Mouse (Mus musculus): ENCODE data around the gene Ube2dnl2.

Ube2dnl2 gene

GRCm38 (mm10) chrX:114907282-114907681 is at the start of gene Ube2dnl2:
Gene Ube2dnl2 (plus strand): TSS chrX:114907582.
- peak; percentile 11 for DNase-seq (ENCODE audit: low read depth, low spot score)

DNA sequence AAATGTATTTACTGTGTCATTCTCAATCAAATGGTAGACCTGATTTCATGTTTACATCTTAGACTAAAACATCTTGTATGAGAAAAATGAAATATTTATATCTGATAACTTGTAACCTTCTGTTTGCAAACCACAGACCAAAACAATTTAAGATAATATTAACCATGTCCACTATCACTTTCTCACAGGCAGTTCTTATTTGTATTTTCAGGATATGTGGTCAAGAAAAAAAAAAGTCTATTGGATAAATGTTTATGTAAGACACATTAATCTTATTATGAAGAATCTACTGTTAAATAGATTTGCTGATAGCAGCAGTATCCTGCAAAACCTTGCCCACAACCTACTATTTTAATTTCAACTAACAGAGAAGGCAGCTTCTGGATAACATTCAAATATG is 11.9 kb upstream of the Ube2dnl2 start:
- no peak for DNase-seq (ENCODE audit: low read depth, low spot score)

- peak; percentile 60 for DNase-seq (ENCODE audit: low read depth, low spot score)
Observed at GRCm38 (mm10) chrX:114897506-114897905, 9.9 kb upstream of the Ube2dnl2 start.

DNA sequence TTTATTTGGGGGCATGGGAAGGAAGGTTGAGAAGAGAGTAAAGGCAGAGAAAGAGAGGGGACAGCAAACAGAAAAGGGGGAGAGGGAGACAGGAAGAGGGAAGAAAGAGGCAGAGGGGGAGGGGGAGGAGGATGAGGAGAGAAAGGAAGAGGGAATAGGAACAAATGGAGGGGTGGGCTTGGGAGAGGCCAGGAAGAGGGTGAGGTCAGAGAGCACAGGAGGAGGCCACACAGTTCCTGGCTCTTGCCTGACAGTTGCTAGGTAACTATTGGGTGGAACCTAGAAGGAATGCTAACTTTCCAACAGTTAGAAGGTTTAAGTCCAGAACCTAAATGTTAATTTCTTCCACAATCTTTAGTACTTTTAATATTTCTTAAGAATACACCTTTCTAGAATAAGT is 4.0 kb upstream of the Ube2dnl2 start:
- DNase-seq (ENCODE audit: low read depth, low spot score), result peak; percentile 64

DNA sequence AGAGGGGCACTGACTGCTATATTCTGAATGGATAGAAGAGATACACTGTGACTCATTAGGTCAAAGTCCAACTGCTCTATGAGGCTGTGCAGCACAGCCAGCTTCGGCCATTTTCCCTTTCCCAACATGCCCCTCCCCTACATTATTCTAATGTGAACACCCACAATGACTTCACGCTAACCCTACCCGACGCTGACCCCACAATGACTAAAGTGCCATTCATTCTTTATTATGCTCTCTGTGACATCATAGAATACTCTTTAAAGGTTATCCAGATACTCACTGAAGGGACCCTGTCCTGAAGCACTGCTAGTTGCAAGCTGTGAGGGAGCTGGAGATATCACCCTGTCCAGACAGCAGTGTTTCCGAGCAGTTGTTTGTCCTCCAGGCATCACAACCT is 2.7 kb upstream of the Ube2dnl2 start, which contains the start of gene Ube2dnl1:
TSS of gene Ube2dnl1 (plus strand) at position 301 of the 400 bp plus-strand sequence.
- DNase-seq (ENCODE audit: low read depth, low spot score), result peak; percentile 14

GRCm38 (mm10) chrX:114955066-114955465 is 47.7 kb downstream of the Ube2dnl2 start:
- peak; percentile 68 for DNase-seq (ENCODE audit: low read depth, low spot score)
